Mouse (Mus musculus) midbrain, postnatal 0 days (tissue): ENCODE measurements around the gene Sdk1. TPM values are rescaled to one million over a fixed set of nuclear protein-coding genes. Genes with fewer than 3 reads are reported as not detected.

Experiments used
- ATAC-seq: fragments of 200-750 bp; cut with Nextera tagmentation; 2 replicates; pipeline ENCODE4 v1.8.0; 2017; ENCODE audit warnings: moderate number of reproducible peaks, mild to moderate bottlenecking, moderate TSS enrichment, moderate library complexity; ENCODE audit not compliant: low FRiP score
- DNase-seq: peaks from one replicate; pipeline ENCODE4 v3.0.0-alpha.2; 2015; ENCODE audit warnings: low spot score
- H3K27ac ChIP-seq: fragments of 300-500 bp; sonication (generic); 2 replicates; pipeline ENCODE4 v1.5.1; 2014; ENCODE audit warnings: low read depth, mild to moderate bottlenecking, low read length, mixed read lengths
- H3K27me3 ChIP-seq: fragments of 300-500 bp; sonication (generic); 2 replicates; pipeline ENCODE4 v1.6.1; 2014; ENCODE audit warnings: low read length, control low read depth, mixed read lengths; ENCODE audit not compliant: insufficient read depth
- H3K36me3 ChIP-seq: fragments of 300-500 bp; sonication (generic); 2 replicates; pipeline ENCODE4 v1.6.1; 2014; ENCODE audit warnings: low read length, control low read depth, mixed read lengths; ENCODE audit not compliant: insufficient read depth
- H3K4me1 ChIP-seq: fragments of 300-500 bp; sonication (generic); 2 replicates; pipeline ENCODE4 v1.6.1; 2014; ENCODE audit warnings: mild to moderate bottlenecking, control low read depth, antibody characterized with exemption, low read length, mixed read lengths; ENCODE audit not compliant: insufficient read depth
- H3K4me2 ChIP-seq: fragments of 300-500 bp; sonication (generic); 2 replicates; pipeline ENCODE4 v1.6.1; 2014; ENCODE audit warnings: low read depth, mild to moderate bottlenecking, low read length, mixed read lengths; ENCODE audit not compliant: poor library complexity, severe bottlenecking
- H3K4me3 ChIP-seq: fragments of 300-500 bp; sonication (generic); 2 replicates; pipeline ENCODE4 v1.5.1; 2014; ENCODE audit warnings: low read depth, mild to moderate bottlenecking, low read length, moderate library complexity
- H3K9ac ChIP-seq: fragments of 300-500 bp; sonication (generic); replicated peaks from 2 replicates; pipeline ENCODE4 v1.6.1; 2014; ENCODE audit warnings: mild to moderate bottlenecking, low read length, moderate library complexity, mixed read lengths; ENCODE audit not compliant: poor library complexity, severe bottlenecking
- H3K9me3 ChIP-seq: fragments of 300-500 bp; sonication (generic); 2 replicates; pipeline ENCODE4 v1.6.1; 2016; ENCODE audit warnings: low read length, control low read depth
- CTCF ChIP-seq: IDR thresholded peaks from 2 replicates; pipeline ENCODE4 v1.5.1; 2016; ENCODE audit warnings: antibody characterized with exemption, mild to moderate bottlenecking
- WGBS: fragments of 180-500 bp; shearing (Covaris S2); extraction: QIAGEN DNeasy Blood & Tissue Kit; methylation state at CpG from one replicate; pipeline ENCODE4 v1.1.7; 2014; 5-methylcytosine and 5-hydroxymethylcytosine counted together
- polyA plus RNA-seq: library from polyadenylated mRNA; unstranded; fragments of >200 nt; fragmentation: Nextera tagmentation; extraction: Ambion mirVana; gene quantifications from 2 replicates; pipeline ENCODE4 v1.2.1, GENCODE M21; 2015
- total RNA-seq: library from RNA; depleted of rRNA; stranded (reverse); fragments of >200 nt; gene quantifications from 2 replicates; pipeline ENCODE4 v1.2.3, GENCODE M21; 2014

The Sdk1 gene
- total and polyA plus RNA-seq, 2 experiments from 2014 or later: 2.6 to 26.7 TPM

DNA sequence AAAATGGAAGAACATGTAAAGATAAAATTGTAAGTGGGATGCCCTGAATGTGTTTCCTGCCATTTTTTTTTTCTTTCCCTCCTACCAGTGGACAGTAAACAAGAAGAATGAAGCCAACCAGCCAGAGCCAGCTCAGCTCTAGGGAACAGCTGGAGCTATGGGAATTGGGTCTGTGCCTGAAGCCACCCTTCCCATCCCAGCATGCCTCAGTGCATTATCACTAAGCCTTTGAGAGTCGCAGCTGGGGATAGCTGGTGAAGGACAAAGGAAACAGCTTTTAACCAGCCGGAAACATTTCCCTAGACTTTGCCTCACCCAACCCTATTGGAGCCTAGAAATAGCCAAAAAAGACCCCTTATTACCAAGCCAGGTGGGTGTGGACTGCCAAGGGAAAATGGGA is 675.7 kb downstream of the Sdk1 start:
- Histone ChIP-seq H3K4me1 (no peaks in the 10 kb centered on the region), H3K9me3 (no peaks in the 10 kb centered on the region), H3K4me2 (no peak overlapping the region), H3K9ac (no peak overlapping the region), H3K27ac (no peak overlapping the region), H3K4me3 (no peak overlapping the region), H3K36me3 (no peaks in the 10 kb centered on the region), H3K27me3 (no peaks in the 10 kb centered on the region)
- TF ChIP-seq CTCF: no peak
- peak; percentile 53 for DNase-seq
- 29% methylated on average over 2 of the region's 2 CpGs for WGBS
- ATAC-seq: no peak

DNA sequence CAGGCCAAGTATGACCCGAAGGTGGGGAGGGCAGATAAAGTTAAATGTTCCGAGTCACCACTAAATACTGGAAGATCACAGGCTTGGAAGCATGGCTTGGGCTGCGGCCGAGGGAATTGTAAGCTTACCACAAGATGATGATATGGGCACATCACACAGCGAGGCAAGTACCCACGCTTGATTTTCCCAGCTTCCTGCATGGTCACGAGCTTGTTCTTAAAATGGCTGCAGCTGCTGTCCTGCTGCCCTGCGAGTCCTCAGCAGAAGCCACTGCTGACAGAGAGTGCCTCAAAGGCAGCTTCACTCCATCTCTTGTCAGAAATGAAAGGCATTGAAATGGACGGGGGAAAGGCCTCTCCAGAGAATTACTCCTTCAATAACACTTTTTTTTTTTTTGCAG is 697.7 kb downstream of the Sdk1 start:
- H3K4me3 ChIP-seq: no peak overlapping the region
- no peak overlapping the region for H3K27ac ChIP-seq
- peaks cover 3% of the 10 kb centered on the region; the same call in 1 of the 2 replicates for H3K4me1 ChIP-seq
- DNase-seq (no peak), ATAC-seq (no peak)
- H3K4me2 ChIP-seq: no peak overlapping the region
- TF ChIP-seq CTCF: no peak
- no peaks in the 10 kb centered on the region for H3K27me3 ChIP-seq
- H3K9me3 ChIP-seq: no peaks in the 10 kb centered on the region
- H3K36me3 ChIP-seq: no peaks in the 10 kb centered on the region
- WGBS: 68% methylated on average over 9 of the region's 9 CpGs
- H3K9ac ChIP-seq: no peak overlapping the region

DNA sequence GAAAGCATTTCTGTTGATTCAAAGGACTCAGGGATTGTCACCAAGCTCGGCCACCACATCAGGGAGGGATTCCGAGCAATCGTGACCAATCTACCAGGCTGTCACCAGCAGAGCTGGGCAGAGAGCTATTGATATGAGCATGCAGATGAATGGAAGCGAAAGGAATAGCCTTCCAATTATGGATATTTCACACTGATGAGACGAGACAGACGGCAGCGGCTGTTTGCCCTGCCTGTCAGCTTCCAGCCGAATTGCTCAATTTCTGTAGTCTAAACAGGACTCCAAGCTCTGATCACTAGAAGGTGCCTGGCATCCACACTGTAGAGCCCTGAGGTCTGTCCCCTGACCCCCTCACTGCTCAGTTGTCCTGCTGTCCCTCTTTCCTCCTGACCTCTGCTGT is 699.3 kb downstream of the Sdk1 start:
- Histone ChIP-seq H3K36me3 (no peaks in the 10 kb centered on the region), H3K27me3 (no peaks in the 10 kb centered on the region), H3K27ac (no peak overlapping the region), H3K9me3 (no peaks in the 10 kb centered on the region), H3K4me1 (peaks cover 3% of the 10 kb centered on the region; the same call in 1 of the 2 replicates), H3K4me3 (no peak overlapping the region), H3K9ac (no peak overlapping the region), H3K4me2 (no peak overlapping the region)
- TF ChIP-seq CTCF: no peak
- ATAC-seq (no peak), DNase-seq (no peak)
- 85% methylated on average over 8 of the region's 8 CpGs for WGBS

DNA sequence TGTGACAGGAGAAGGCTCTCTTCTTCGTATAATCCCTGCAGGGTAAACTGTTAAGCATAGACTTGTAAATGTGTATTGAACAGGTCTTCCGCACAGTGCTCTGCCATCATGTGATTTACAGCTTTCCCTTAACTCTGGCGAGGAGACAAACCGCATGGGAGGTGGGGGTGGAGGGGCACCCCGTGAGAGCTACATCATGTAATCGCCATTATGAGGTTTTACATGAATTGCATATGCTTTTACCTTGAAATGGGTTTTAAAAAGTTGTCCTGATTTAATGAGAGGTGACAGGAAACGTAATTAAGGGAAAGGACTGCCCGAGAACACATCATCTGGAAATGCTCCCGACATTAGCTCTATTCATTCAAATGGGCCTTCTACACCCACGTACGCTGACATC is 709.5 kb downstream of the Sdk1 start:
- DNase-seq: no peak
- no peak overlapping the region for H3K4me2 ChIP-seq
- H3K4me1 ChIP-seq: 0 out of 2 replicates have a peak, but pooled peaks cover 2% of the 10 kb centered on the region
- H3K9ac ChIP-seq: no peak overlapping the region
- no peak overlapping the region for H3K4me3 ChIP-seq
- WGBS: 54% methylated on average over 11 of the region's 11 CpGs
- no peak overlapping the region for H3K27ac ChIP-seq
- no peaks in the 10 kb centered on the region for H3K36me3 ChIP-seq
- no peak for ATAC-seq
- no peak for TF ChIP-seq CTCF
- no peaks in the 10 kb centered on the region for H3K27me3 ChIP-seq
- no peaks in the 10 kb centered on the region for H3K9me3 ChIP-seq

DNA sequence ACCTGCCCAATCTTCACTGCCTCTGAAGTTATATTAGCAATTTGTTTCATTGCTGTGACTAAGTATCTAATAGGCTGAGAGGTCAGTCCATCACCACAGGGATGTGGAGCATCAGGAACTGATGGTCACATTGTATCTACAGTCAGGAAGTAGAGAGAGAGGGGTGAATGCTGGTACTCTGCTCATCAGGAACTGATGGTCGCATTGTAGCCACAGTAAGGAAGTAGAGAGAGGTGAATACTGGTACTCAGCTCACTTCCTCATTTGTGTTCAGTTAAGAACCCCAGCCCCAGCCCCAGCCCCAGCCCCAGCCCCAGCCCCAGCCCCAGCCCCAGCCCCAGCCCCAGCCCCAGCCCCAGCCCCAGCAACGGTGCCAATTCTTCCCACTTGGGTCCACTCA is 711.0 kb downstream of the Sdk1 start:
- Histone ChIP-seq H3K9ac (no peak overlapping the region), H3K36me3 (no peaks in the 10 kb centered on the region), H3K4me2 (no peak overlapping the region), H3K27me3 (no peaks in the 10 kb centered on the region), H3K4me3 (no peak overlapping the region), H3K27ac (no peak overlapping the region), H3K9me3 (no peaks in the 10 kb centered on the region), H3K4me1 (0 out of 2 replicates have a peak, but pooled peaks cover 2% of the 10 kb centered on the region)
- 98% methylated on average over 2 of the region's 2 CpGs for WGBS
- TF ChIP-seq CTCF: no peak
- no peak for DNase-seq
- ATAC-seq: no peak

DNA sequence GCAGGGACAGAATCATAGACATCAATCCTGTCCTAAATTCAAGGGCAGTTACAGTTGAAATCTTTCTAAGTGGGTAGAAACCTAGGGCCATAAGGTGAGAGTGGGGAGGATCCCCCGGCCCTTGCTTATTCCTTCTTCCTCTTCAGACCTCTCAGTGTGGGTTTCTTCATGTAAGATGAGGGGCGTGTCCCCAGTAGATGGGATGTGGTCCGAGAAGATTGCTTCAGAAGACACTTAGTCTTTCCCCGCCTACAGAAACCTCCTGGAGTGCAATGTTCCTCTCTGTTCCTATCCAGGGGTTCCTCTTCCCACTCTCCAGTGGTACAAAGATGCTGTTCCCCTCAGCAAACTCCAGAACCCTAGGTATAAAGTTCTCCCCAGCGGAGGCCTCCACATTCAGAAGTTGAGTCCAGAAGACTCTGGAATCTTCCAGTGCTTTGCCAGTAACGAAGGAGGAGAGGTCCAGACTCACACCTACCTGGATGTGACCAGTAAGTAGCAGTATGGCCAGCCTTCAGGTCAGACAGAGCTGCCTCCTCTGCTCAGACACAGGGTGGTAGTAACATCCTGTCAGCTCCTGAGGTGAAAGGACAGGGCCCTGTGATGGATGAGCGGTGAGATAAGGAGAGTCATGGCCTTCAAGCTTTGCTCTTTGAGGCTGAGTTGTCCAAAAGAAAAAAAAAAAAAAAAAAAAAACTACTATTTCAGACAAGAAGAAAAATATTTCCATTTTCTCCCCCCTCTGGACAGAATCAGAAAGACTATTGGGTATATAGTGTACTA is 711.6 kb downstream of the Sdk1 start:
- Histone ChIP-seq H3K27ac (no peak overlapping the region), H3K36me3 (no peaks in the 10 kb centered on the region), H3K27me3 (no peaks in the 10 kb centered on the region), H3K9me3 (no peaks in the 10 kb centered on the region), H3K9ac (no peak overlapping the region), H3K4me3 (no peak overlapping the region), H3K4me1 (0 out of 2 replicates have a peak, but pooled peaks cover 2% of the 10 kb centered on the region), H3K4me2 (no peak overlapping the region)
- DNase-seq: no peak
- no peak for TF ChIP-seq CTCF
- 88% methylated on average over 7 of the region's 7 CpGs for WGBS
- no peak for ATAC-seq
